Mouse (Mus musculus) right cerebral cortex, postnatal 10 days (tissue): ENCODE data around the gene Lingo4.

Experiments used
- DNase-seq, 2 experiments: peaks; one replicate each; pipeline ENCODE4 v3.0.0; 2021; ENCODE audit warnings: low spot score in 2 of 2

Gene Lingo4

GRCm38 (mm10) chr3:94398217-94398616 is at the start of gene Lingo4:
TSS of gene Lingo4 (plus strand) at chr3:94398517.
- no peak for DNase-seq

- peak; percentile 55 to 62 for DNase-seq
These were observed 37.5 kb upstream of the Lingo4 start for GRCm38 (mm10) chr3:94360812-94361211.

GRCm38 (mm10) chr3:94362138-94362537 is 36.2 kb upstream of the Lingo4 start, which contains the start of gene C2cd4d:
TSS of gene C2cd4d (plus strand) at chr3:94362438.
- DNase-seq: no peak

- DNase-seq: peak; percentile 45 to 51
These were observed 34.8 kb upstream of the Lingo4 start for GRCm38 (mm10) chr3:94363291-94364153.

- DNase-seq: peak; percentile 34 to 37
These were observed 34.2 kb upstream of the Lingo4 start for GRCm38 (mm10) chr3:94364154-94364526.

GRCm38 (mm10) chr3:94366761-94367160 is 31.6 kb upstream of the Lingo4 start:
- DNase-seq: peak; percentile 84 to 89

- no peak for DNase-seq
These were observed 30.8 kb upstream of the Lingo4 start for GRCm38 (mm10) chr3:94367511-94367910.

GRCm38 (mm10) chr3:94368631-94369030 is 29.7 kb upstream of the Lingo4 start:
- no peak for DNase-seq

- DNase-seq: no peak
These were observed 28.6 kb upstream of the Lingo4 start for GRCm38 (mm10) chr3:94369709-94370108.

- peak; percentile 65 to 72 for DNase-seq
These were observed 26.7 kb upstream of the Lingo4 start for GRCm38 (mm10) chr3:94371637-94372036.

GRCm38 (mm10) chr3:94372038-94372437 is 26.3 kb upstream of the Lingo4 start:
- no peak for DNase-seq

- DNase-seq: no peak
These were observed 25.7 kb upstream of the Lingo4 start, which contains the start of gene Rorc for GRCm38 (mm10) chr3:94372641-94373040. TSS of gene Rorc (plus strand) at chr3:94372794.

- peak; percentile 36 to 41 for DNase-seq
These were observed 25.2 kb upstream of the Lingo4 start for GRCm38 (mm10) chr3:94373090-94373489.

- no peak for DNase-seq
These were observed 24.7 kb upstream of the Lingo4 start for GRCm38 (mm10) chr3:94373597-94374011.

- DNase-seq: no peak
These were observed 23.7 kb upstream of the Lingo4 start for GRCm38 (mm10) chr3:94374636-94375035.

GRCm38 (mm10) chr3:94375146-94375545 is 23.2 kb upstream of the Lingo4 start:
- DNase-seq: no peak

GRCm38 (mm10) chr3:94375861-94376260 is 22.5 kb upstream of the Lingo4 start:
- no peak for DNase-seq

GRCm38 (mm10) chr3:94377028-94377923 is 21.0 kb upstream of the Lingo4 start:
- no peak for DNase-seq

GRCm38 (mm10) chr3:94379831-94380510 is 18.3 kb upstream of the Lingo4 start:
- DNase-seq: no peak

- no peak for DNase-seq
These were observed 16.0 kb upstream of the Lingo4 start for GRCm38 (mm10) chr3:94382308-94382707.

- DNase-seq: no peak
These were observed 14.8 kb upstream of the Lingo4 start for GRCm38 (mm10) chr3:94383476-94383875.

- DNase-seq: no peak
These were observed 11.6 kb upstream of the Lingo4 start for GRCm38 (mm10) chr3:94386671-94387070.
